Mouse (Mus musculus) kidney, postnatal 14 days (tissue): Measurements from ENCODE around the gene Lrrc55.
"Not testable (repeated sequence)": the region's sequence is repeated elsewhere in the genome, so short reads cannot be mapped to it uniquely, and the experiment has no call there.

ENCODE experiments used
- DNase-seq: peaks from one replicate; pipeline ENCODE4 v3.0.0; 2022; ENCODE audit warnings: mixed read lengths

The Lrrc55 gene

GRCm38 (mm10) chr2:85196901-85197300 is at the start of gene Lrrc55:
Gene Lrrc55, minus strand, starts transcription at chr2:85197197.
- DNase-seq: no peak

- peak; percentile 80 for DNase-seq
Measured at GRCm38 (mm10) chr2:85246506-85247082, 49.6 kb upstream of the Lrrc55 start.

- no peak for DNase-seq
Measured at GRCm38 (mm10) chr2:85245737-85246136, 48.7 kb upstream of the Lrrc55 start.

GRCm38 (mm10) chr2:85238068-85238667 is 41.2 kb upstream of the Lrrc55 start:
- DNase-seq: peak; percentile 32

- not testable (repeated sequence) for DNase-seq
Measured at GRCm38 (mm10) chr2:85237231-85237630, 40.2 kb upstream of the Lrrc55 start.

GRCm38 (mm10) chr2:85230771-85231511 is 33.9 kb upstream of the Lrrc55 start:
- no peak for DNase-seq

GRCm38 (mm10) chr2:85229606-85230005 is 32.6 kb upstream of the Lrrc55 start:
- no peak for DNase-seq

- DNase-seq: no peak
Measured at GRCm38 (mm10) chr2:85227816-85228335, 30.9 kb upstream of the Lrrc55 start.

GRCm38 (mm10) chr2:85224221-85225179 is 27.5 kb upstream of the Lrrc55 start:
- no peak for DNase-seq

- no peak for DNase-seq
Measured at GRCm38 (mm10) chr2:85216606-85217005, 19.6 kb upstream of the Lrrc55 start.

- DNase-seq: no peak
Measured at GRCm38 (mm10) chr2:85213746-85214145, 16.7 kb upstream of the Lrrc55 start.

- no peak for DNase-seq
Measured at GRCm38 (mm10) chr2:85209301-85209700, 12.3 kb upstream of the Lrrc55 start.

GRCm38 (mm10) chr2:85205170-85205569 is 8.2 kb upstream of the Lrrc55 start:
- no peak for DNase-seq

- peak; percentile 23 for DNase-seq
Measured at GRCm38 (mm10) chr2:85198011-85198965, 1.3 kb upstream of the Lrrc55 start.

- DNase-seq: no peak
Measured at GRCm38 (mm10) chr2:85194566-85194965, 2.4 kb downstream of the Lrrc55 start.

GRCm38 (mm10) chr2:85187582-85188151 is 9.3 kb downstream of the Lrrc55 start:
- DNase-seq: no peak

GRCm38 (mm10) chr2:85178139-85178800 is 18.7 kb downstream of the Lrrc55 start:
- peak; percentile 20 for DNase-seq

GRCm38 (mm10) chr2:85173545-85173944 is 23.5 kb downstream of the Lrrc55 start:
- DNase-seq: no peak

GRCm38 (mm10) chr2:85172763-85173103 is 24.3 kb downstream of the Lrrc55 start:
- no peak for DNase-seq

- peak; percentile 11 for DNase-seq
Measured at GRCm38 (mm10) chr2:85172071-85172762, 24.8 kb downstream of the Lrrc55 start.
